11 mouse cellular contexts compared by ENCODE assay signal in genomic region chr16:77596556-77596955, GRCm38 (mm10). TPM values are rescaled to one million over a fixed set of nuclear protein-coding genes. Genes with fewer than 3 reads are reported as not detected.
A peak's percentile ranks its signal among the peaks of the same experiment; 100 is the strongest.
DNase-seq lines count a peak whose midpoint lies in the region; ATAC-seq and TF ChIP-seq lines count a peak whose summit lies in the region.
"Had no signal": no experiment of that assay in that cellular context is flagged by ENCODE, and none has a peak within 500 bp of the region (broad histone marks: within the 10 kb centered on the region; RNA-seq: fewer than 3 reads in every experiment).

No protein-coding gene starts in this region.

- no peaks in the 10 kb centered on the region for H3K36me3 ChIP-seq in myocyte (ENCODE audit: control insufficient read depth, insufficient read depth)

- H3K79me2 ChIP-seq in myocyte (ENCODE audit: control insufficient read depth, insufficient read depth), result peaks cover 12% of the 10 kb centered on the region

- peak; percentile 32; the same call in 1 of the 2 replicates for ATAC-seq in cerebellum, adult (ENCODE audit: insufficient number of reproducible peaks, low FRiP score, low TSS enrichment)

- intact Hi-C loops in heart, postnatal 10 days (cut with DNase I), result no loop called here
- intact Hi-C loops in heart, postnatal 25 days (cut with DNase I), result loop anchor here (5.0 to 10.0 kb wide), 2 partner anchors 46 to 272 kb away; no protein-coding TSS in a partner anchor

- no peak overlapping the region for H3ac ChIP-seq in myocyte (ENCODE audit: control insufficient read depth, insufficient read length)

- peak overlapping the region; percentile 74 for H3K4me2 ChIP-seq in myocyte (ENCODE audit: low read depth)
- H3K4me2 ChIP-seq: limb, embryonic 13.5 days had no signal

- no peaks in the 10 kb centered on the region for H3K27me3 ChIP-seq in myocyte (ENCODE audit: control insufficient read depth, insufficient read depth, insufficient read length)
- H3K27me3 ChIP-seq: limb, embryonic 13.5 days had no signal

- no peak for TF ChIP-seq POLR2A in myocyte (IDR thresholded peaks at IDR 0.05; ENCODE audit: insufficient read length, low read depth)

- H3K4me3 ChIP-seq in myocyte, result peak overlapping the region; percentile 41
- H3K4me3 ChIP-seq: limb, embryonic 13.5 days had no signal

- peak; percentile 21 to 27 for DNase-seq in heart, postnatal 10 days
- DNase-seq in heart, postnatal 25 days (ENCODE audit: low spot score), result no peak
- DNase-seq in frontal cortex, postnatal 25 days (ENCODE audit: low spot score in 2 of 2), result peak; percentile 14 to 17
- no peak for DNase-seq in adrenal gland, postnatal 10 days
- no peak for DNase-seq in retina, embryonic 14.5 days (ENCODE audit: low spot score)
- DNase-seq in urinary bladder, postnatal 36 days (ENCODE audit: low spot score in 2 of 2), result no peak

TF ChIP-seq in myocyte, 11 proteins besides CTCF, POLR2A, EP300 and RAD21:
- TF ChIP-seq E2F4 (IDR thresholded peaks at IDR 0.05; ENCODE audit: insufficient read depth), result no peak
- TF ChIP-seq TCF12 (IDR thresholded peaks at IDR 0.05; ENCODE audit: insufficient read depth, poor library complexity, severe bottlenecking), result no peak
- no peak for TF ChIP-seq CEBPB (IDR thresholded peaks at IDR 0.05; ENCODE audit: insufficient read depth, poor library complexity, severe bottlenecking)
- no peak for TF ChIP-seq TCF3 (IDR thresholded peaks at IDR 0.05; ENCODE audit: insufficient read length, low read depth)
- no peak for TF ChIP-seq MAX (IDR thresholded peaks at IDR 0.05; ENCODE audit: low read depth)
- TF ChIP-seq REST (IDR thresholded peaks at IDR 0.05; ENCODE audit: insufficient read depth, insufficient read length), result no peak
- no peak for TF ChIP-seq POLR2AphosphoS2 (IDR thresholded peaks at IDR 0.05; ENCODE audit: insufficient read length, low read depth)
- no peak for TF ChIP-seq SRF (IDR thresholded peaks at IDR 0.05; ENCODE audit: control insufficient read depth, insufficient read length, low read depth)
- no peak for TF ChIP-seq MYOD1 (IDR thresholded peaks at IDR 0.05; ENCODE audit: control insufficient read depth in 1 of 3, insufficient read length in 2 of 3, low read depth in 2 of 3)
- TF ChIP-seq USF1 (IDR thresholded peaks at IDR 0.05; ENCODE audit: low read depth), result no peak
- no peak for TF ChIP-seq MYOG (IDR thresholded peaks at IDR 0.05; ENCODE audit: control insufficient read depth in 1 of 3, insufficient read depth in 1 of 3, insufficient read length in 2 of 3, low read depth in 2 of 3)

RNA-seq across cellular contexts. Expression of gene Gm11146, which starts 5.3 kb away (rescaled TPM):
- total RNA-seq in heart, postnatal 10 days (2021), result not detected
- not detected for total RNA-seq in heart, postnatal 25 days (2021)
- polyA plus RNA-seq in myocyte (2012; fragmentation: generic; extraction: Trizol), result not detected
- total RNA-seq in adrenal gland, postnatal 10 days (2021), result not detected
- total RNA-seq: neutrophil, adult 5-6 weeks had no signal
- polyA plus RNA-seq: gonadal fat pad, adult 2 months; limb, embryonic 13.5 days had no signal

Comparison
In these comparisons a context has a peak if more than half of its experiments do, and no peak if none do; other contexts are left out.
1. DNase-seq: peak in heart, postnatal 10 days (2 of 2) and frontal cortex, postnatal 25 days (2 of 2); none in heart, postnatal 25 days (single experiment), adrenal gland, postnatal 10 days (single experiment), retina, embryonic 14.5 days (single experiment) and urinary bladder, postnatal 36 days (0 of 2).